Mouse (Mus musculus): ENCODE results near the gene Heatr6. TPM values are rescaled to one million over a fixed set of nuclear protein-coding genes. Genes with fewer than 3 reads are reported as not detected.

Heatr6 gene
- polyA plus RNA-seq, 1 experiment from 2014 or later: 34.4 TPM

DNA sequence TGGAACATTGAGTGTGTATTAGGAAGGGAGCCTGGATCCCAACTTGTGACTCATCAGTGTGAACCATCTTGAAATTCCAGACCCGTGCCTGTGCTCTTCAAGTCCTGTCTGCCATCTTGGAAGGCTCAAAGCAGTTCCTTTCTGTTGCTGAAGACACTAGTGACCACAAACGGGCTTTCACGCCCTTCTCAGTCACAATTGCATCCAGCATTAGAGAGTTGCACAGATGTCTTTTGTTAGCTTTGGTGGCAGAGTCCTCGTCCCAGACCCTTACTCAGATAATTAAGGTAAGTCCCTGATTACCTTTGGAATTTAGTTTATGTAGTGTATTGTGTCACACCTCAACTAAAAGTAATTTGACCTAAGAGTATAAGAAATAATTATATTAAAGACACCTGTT lies 15.5 kb downstream of the Heatr6 start:
- Histone ChIP-seq H3K27ac (no peak overlapping the region), H3K4me2 (replicated peaks) (no peak overlapping the region), H3K9ac (no peak overlapping the region), H3K4me3 (no peak overlapping the region), H3K36me3 (peaks cover 96% of the 10 kb centered on the region), H3K27me3 (no peaks in the 10 kb centered on the region), H3K4me1 (no peaks in the 10 kb centered on the region), H3K9me3 (no peaks in the 10 kb centered on the region)
- no peak for ATAC-seq (ENCODE audit: low FRiP score, low read depth)
- 85% methylated on average over 4 of the region's 4 CpGs for WGBS

DNA sequence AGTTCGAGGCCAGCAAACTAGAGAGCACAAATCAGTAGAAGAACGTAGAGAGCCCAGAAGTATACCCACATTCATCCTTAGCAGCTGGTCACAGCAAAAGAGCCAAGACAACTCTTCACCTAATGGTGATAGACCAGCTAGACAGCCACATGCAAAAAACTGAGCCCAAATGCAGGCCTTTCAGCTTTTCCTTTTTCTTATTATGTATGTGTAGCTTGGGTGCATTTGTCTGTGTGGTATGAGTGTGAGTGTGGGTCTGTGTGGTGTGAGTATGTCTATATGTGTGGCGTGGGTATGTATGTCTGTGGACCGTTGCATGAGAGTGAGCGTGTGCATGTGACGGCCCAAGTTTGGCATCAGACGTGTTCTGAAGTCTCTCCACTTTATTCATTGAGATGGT lies 17.5 kb downstream of the Heatr6 start:
- Histone ChIP-seq H3K27ac (no peak overlapping the region), H3K36me3 (peaks cover 96% of the 10 kb centered on the region), H3K4me1 (no peaks in the 10 kb centered on the region), H3K9ac (no peak overlapping the region), H3K4me2 (replicated peaks) (no peak overlapping the region), H3K27me3 (no peaks in the 10 kb centered on the region), H3K9me3 (no peaks in the 10 kb centered on the region), H3K4me3 (no peak overlapping the region)
- 92% methylated on average over 7 of the region's 7 CpGs for WGBS
- ATAC-seq (ENCODE audit: low FRiP score, low read depth): no peak

DNA sequence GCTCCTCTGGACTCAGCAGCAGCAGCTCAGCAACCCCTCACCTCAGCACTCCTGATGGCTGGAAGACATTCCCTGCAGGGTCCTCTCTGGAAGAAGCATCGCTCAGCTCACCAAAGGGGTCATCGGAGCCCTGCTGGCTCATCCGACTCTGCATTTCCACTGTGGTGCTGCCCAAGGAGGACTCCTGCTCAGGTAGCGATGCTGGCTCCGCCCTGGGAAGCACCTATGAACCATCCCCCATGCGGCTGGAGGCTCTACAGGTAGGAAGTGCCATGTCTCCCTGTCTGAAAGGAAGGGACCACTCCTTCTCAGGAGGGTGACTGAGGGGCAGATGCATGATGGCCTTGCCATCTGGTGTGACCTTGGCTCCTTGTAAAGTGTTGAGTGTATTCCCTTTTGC lies 18.8 kb downstream of the Heatr6 start:
- H3K27ac ChIP-seq: no peak overlapping the region
- H3K4me3 ChIP-seq: no peak overlapping the region
- no peak overlapping the region for H3K4me2 ChIP-seq (replicated peaks)
- H3K4me1 ChIP-seq: no peaks in the 10 kb centered on the region
- WGBS: 94% methylated on average over 6 of the region's 6 CpGs
- H3K27me3 ChIP-seq: no peaks in the 10 kb centered on the region
- no peaks in the 10 kb centered on the region for H3K9me3 ChIP-seq
- no peak overlapping the region for H3K9ac ChIP-seq
- peaks cover 96% of the 10 kb centered on the region for H3K36me3 ChIP-seq
- no peak for ATAC-seq (ENCODE audit: low FRiP score, low read depth)

DNA sequence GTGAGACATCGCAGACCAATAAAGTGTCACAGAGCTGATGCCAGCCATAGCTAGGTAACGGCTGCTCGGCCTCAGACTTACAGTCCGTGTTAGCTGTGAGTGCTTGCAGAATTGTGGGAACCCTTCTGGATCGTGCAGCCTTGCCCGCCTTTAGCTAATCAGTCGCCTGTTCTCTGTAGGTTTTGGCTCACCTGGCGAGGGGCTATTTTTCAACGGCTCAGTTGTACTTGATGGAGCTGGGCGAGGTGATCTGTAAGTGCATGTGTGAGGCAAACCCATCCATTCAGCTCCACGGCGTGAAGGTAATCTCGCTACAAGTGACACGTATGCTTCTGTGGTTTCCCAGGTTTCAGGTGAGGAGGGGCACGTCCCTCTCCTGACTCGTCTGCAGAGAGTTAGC lies 20.2 kb downstream of the Heatr6 start:
- Histone ChIP-seq H3K4me1 (no peaks in the 10 kb centered on the region), H3K27ac (no peak overlapping the region), H3K27me3 (no peaks in the 10 kb centered on the region), H3K9me3 (no peaks in the 10 kb centered on the region), H3K4me3 (no peak overlapping the region), H3K36me3 (peaks cover 95% of the 10 kb centered on the region), H3K9ac (no peak overlapping the region), H3K4me2 (replicated peaks) (no peak overlapping the region)
- no peak for ATAC-seq (ENCODE audit: low FRiP score, low read depth)
- WGBS: 90% methylated on average over 16 of the region's 16 CpGs

DNA sequence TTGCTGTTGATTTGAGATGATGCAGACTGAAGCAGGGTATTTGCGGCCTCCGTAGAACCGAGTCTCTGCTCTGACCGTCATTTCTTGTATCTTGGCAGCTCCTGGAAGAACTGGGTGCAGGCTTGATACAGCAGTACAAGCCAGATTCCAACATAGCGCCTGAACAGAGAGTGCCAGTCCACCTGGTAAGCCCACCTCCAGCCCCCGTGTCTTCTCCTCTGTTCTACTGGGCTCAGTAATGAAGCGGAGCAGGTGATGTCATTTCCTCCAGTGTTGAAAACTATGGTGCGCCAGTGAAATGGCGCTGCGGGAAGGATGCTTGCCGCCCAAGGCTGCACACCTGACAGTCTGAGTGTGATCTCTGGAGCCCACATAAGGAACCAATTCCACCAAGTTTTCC lies 20.8 kb downstream of the Heatr6 start:
- H3K9me3 ChIP-seq: no peaks in the 10 kb centered on the region
- no peaks in the 10 kb centered on the region for H3K27me3 ChIP-seq
- peaks cover 95% of the 10 kb centered on the region for H3K36me3 ChIP-seq
- no peaks in the 10 kb centered on the region for H3K4me1 ChIP-seq
- no peak overlapping the region for H3K9ac ChIP-seq
- WGBS: 93% methylated on average over 11 of the region's 11 CpGs
- H3K27ac ChIP-seq: no peak overlapping the region
- no peak overlapping the region for H3K4me2 ChIP-seq (replicated peaks)
- H3K4me3 ChIP-seq: no peak overlapping the region
- ATAC-seq (ENCODE audit: low FRiP score, low read depth): no peak

DNA sequence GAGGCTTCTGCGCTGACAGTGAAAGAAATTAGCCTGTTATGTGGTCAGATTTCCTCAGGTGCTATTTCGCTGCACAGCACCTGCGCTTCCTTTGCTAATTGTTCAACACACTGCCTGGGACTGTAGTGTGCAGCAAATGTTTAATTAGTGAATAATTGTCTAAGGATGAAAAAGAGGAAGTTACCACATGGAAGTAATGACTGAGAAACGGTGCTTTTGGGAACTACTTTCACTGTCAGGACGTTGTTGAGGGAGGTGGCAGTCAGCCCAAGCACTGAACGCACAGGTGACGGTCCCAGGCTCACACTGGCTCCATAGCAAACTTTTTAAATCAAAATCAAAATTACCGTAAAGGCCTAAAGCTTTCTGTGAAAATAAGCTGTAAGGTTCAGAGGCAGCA lies 23.3 kb downstream of the Heatr6 start:
- Histone ChIP-seq H3K4me3 (no peak overlapping the region), H3K9ac (no peak overlapping the region), H3K27ac (no peak overlapping the region), H3K4me1 (no peaks in the 10 kb centered on the region), H3K36me3 (peaks cover 97% of the 10 kb centered on the region), H3K9me3 (no peaks in the 10 kb centered on the region), H3K4me2 (replicated peaks) (no peak overlapping the region), H3K27me3 (no peaks in the 10 kb centered on the region)
- WGBS: 91% methylated on average over 8 of the region's 8 CpGs
- no peak for ATAC-seq (ENCODE audit: low FRiP score, low read depth)

DNA sequence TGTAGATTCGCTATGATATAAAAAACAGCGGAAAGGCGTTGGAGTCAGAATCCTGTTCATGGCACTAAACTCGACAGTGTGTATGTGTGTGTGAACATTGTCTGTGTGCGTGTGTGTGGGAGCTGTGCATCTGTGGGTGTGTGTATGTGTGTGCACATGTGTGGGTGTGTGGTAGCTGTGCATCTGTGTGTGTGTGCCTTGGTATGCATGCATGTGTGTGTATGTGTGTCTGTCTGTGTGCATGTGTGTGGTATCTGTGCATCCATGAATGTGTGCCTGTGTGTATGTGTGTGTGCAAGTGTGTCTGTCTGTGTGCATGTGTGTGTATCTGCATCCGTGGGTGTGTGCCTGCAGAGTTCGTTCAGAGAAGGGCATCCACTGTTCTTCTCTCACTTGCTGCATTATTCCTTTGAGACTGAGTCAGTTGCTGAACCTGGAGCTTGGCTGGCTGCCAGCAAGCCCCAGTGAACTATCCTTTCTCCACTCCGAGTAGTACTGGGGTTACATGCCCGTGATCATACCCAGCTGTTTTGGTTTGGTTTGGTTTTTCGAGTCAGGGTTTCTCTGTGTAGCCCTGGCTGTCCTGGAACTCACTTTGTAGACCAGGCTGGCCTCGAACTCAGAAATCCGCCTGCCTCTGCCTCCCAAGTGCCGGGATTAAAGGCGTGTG lies 30.6 kb downstream of the Heatr6 start:
- no peak overlapping the region for H3K27ac ChIP-seq
- H3K4me2 ChIP-seq (replicated peaks): no peak overlapping the region
- ATAC-seq (ENCODE audit: low FRiP score, low read depth): no peak
- H3K4me3 ChIP-seq: no peak overlapping the region
- peak overlapping the region; percentile 19; the same call in 1 of the 2 replicates for H3K9ac ChIP-seq
- 80% methylated on average over 14 of the region's 14 CpGs for WGBS
- H3K27me3 ChIP-seq: no peaks in the 10 kb centered on the region
- H3K4me1 ChIP-seq: 0 out of 2 replicates have a peak, but pooled peaks cover 3% of the 10 kb centered on the region
- H3K36me3 ChIP-seq: peaks cover 52% of the 10 kb centered on the region
- H3K9me3 ChIP-seq: no peaks in the 10 kb centered on the region

DNA sequence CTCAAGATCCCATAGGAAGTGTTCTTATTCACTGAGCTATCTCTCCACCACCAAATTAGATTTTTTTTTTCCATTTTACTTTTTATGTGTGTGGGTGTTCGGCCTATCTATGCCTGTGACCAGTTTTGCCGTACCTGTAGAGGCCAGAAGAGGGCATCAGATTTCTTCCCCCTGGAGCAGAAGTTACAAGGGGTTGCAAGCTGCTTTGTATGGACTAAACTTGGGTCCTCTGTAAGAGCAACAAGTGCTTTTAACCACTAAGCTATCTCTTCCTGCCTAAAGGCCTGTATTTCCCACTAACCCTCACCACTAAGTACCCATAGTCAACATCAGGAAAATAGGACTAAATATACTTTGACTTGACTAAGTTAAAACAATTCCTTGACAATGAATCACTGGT lies 31.2 kb downstream of the Heatr6 start:
- 79% methylated on average over 2 of the region's 2 CpGs for WGBS
- no peak for ATAC-seq (ENCODE audit: low FRiP score, low read depth)
- H3K36me3 ChIP-seq: peaks cover 46% of the 10 kb centered on the region
- H3K4me2 ChIP-seq (replicated peaks): no peak overlapping the region
- H3K9me3 ChIP-seq: no peaks in the 10 kb centered on the region
- no peaks in the 10 kb centered on the region for H3K27me3 ChIP-seq
- no peak overlapping the region for H3K9ac ChIP-seq
- no peak overlapping the region for H3K4me3 ChIP-seq
- no peak overlapping the region for H3K27ac ChIP-seq
- H3K4me1 ChIP-seq: 0 out of 2 replicates have a peak, but pooled peaks cover 3% of the 10 kb centered on the region

DNA sequence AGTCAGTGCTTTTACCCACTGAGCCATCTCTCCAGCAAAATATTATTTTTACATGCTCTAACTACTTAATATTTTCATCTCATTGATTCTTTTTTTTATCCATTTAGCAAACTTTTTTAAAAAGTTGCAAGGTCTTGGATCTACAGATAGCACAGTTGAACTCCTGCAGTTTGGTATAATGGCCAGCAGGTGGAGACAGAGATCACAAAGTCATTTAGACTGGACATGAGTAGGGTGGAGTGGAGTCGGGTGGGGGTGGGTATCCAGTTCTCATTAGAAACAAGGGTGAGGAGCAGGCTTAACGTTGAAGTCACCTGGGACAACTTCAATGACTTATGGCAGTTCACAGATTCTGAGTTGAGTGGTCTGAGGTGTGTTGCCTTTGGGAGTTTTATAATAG lies 31.9 kb downstream of the Heatr6 start:
- H3K9ac ChIP-seq: no peak overlapping the region
- H3K9me3 ChIP-seq: no peaks in the 10 kb centered on the region
- 0 out of 2 replicates have a peak, but pooled peaks have one; percentile 28 for ATAC-seq (ENCODE audit: low FRiP score, low read depth)
- no peaks in the 10 kb centered on the region for H3K27me3 ChIP-seq
- 9% methylated on average over 2 of the region's 2 CpGs for WGBS
- H3K4me2 ChIP-seq (replicated peaks): no peak overlapping the region
- H3K4me1 ChIP-seq: 0 out of 2 replicates have a peak, but pooled peaks cover 3% of the 10 kb centered on the region
- no peak overlapping the region for H3K4me3 ChIP-seq
- H3K36me3 ChIP-seq: peaks cover 39% of the 10 kb centered on the region
- H3K27ac ChIP-seq: no peak overlapping the region

DNA sequence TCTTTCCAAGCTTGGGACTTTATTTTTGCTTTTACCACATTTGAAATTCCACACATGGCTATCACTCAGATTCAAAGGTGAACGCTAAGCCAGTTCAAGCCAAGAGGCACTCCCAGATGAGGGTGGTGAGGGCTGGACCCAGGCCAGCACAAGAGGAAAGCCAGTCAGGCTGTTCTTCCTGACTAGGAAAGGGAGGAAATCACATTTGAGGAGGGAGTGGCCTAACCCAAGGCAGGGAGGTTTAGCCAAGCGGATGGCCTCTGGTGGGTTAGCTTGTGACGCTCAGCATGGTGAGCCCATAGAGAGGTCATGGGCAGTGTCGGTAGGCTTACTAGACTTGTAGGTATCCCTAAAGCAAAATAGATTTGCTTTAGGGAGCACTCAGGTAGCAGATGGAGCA lies 33.3 kb downstream of the Heatr6 start:
- 73% methylated on average over 4 of the region's 4 CpGs for WGBS
- H3K27ac ChIP-seq: no peak overlapping the region

DNA sequence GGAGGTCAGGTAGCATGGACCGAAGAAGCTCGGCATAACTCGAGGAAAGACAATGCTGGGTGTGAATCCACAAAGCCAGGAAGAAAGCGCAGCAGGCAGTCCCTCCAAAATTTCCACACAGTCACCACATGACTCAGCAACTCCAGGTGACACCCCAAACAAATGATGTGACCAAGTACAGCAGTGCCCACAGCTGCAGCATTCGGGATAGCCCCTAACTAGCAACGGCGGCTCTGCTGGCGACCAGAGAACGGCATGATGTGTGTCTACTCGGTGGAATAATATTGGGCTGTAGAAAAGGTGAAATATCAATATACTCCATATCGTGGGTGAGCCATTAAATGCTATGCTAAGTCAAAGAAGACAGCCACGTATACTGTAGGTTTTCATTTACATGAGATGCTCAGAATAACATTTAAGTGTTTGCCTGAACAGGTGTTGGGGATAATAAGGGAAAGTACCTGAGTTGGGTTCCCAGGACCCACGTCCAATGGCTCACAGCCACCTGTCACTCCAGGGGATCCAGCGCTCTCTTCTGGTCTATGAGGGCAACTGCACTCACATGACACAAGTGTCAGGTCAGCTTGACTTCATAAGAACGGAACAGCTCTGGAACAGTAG lies 34.0 kb downstream of the Heatr6 start:
- no peaks in the 10 kb centered on the region for H3K9me3 ChIP-seq
- H3K4me2 ChIP-seq (replicated peaks): no peak overlapping the region
- no peak overlapping the region for H3K27ac ChIP-seq
- peaks cover 20% of the 10 kb centered on the region for H3K36me3 ChIP-seq
- 0 out of 2 replicates have a peak, but pooled peaks cover 3% of the 10 kb centered on the region for H3K4me1 ChIP-seq
- H3K4me3 ChIP-seq: no peak overlapping the region
- ATAC-seq (ENCODE audit: low FRiP score, low read depth): no peak
- H3K27me3 ChIP-seq: no peaks in the 10 kb centered on the region
- H3K9ac ChIP-seq: no peak overlapping the region
- WGBS: 81% methylated on average over 15 of the region's 15 CpGs

More for the DNA sequence above, 33.3 kb downstream of the Heatr6 start:
- no peak for ATAC-seq (ENCODE audit: low FRiP score, low read depth)
- Histone ChIP-seq H3K9ac (no peak overlapping the region), H3K36me3 (peaks cover 25% of the 10 kb centered on the region), H3K4me2 (replicated peaks) (no peak overlapping the region), H3K4me3 (no peak overlapping the region), H3K27me3 (no peaks in the 10 kb centered on the region), H3K9me3 (no peaks in the 10 kb centered on the region), H3K4me1 (0 out of 2 replicates have a peak, but pooled peaks cover 3% of the 10 kb centered on the region)

DNA sequence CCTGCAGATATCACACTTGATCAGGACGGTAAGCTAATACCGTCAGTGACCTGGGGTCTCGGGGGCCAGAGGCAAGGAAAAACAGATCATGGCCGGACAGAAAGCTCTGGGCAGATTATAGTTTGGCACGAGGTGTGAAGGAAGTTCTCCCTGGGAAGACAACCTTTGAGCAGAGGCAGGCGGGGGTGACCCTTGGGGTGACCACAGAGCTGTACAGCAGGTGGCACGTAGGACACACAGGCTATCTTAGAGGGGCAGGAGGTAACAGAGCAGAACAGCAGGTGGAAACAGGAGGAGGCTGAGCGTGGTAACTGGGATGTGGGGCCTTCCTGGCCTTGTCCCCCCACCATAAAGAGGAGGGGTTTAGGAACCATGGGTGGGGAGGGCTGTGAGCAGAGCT lies 34.8 kb downstream of the Heatr6 start:
- no peak overlapping the region for H3K4me2 ChIP-seq (replicated peaks)
- WGBS: 78% methylated on average over 8 of the region's 8 CpGs
- H3K4me1 ChIP-seq: 0 out of 2 replicates have a peak, but pooled peaks cover 3% of the 10 kb centered on the region
- no peak for ATAC-seq (ENCODE audit: low FRiP score, low read depth)
- H3K27me3 ChIP-seq: no peaks in the 10 kb centered on the region
- no peak overlapping the region for H3K9ac ChIP-seq
- no peak overlapping the region for H3K4me3 ChIP-seq
- peaks cover 12% of the 10 kb centered on the region for H3K36me3 ChIP-seq
- H3K9me3 ChIP-seq: no peaks in the 10 kb centered on the region
- H3K27ac ChIP-seq: no peak overlapping the region

DNA sequence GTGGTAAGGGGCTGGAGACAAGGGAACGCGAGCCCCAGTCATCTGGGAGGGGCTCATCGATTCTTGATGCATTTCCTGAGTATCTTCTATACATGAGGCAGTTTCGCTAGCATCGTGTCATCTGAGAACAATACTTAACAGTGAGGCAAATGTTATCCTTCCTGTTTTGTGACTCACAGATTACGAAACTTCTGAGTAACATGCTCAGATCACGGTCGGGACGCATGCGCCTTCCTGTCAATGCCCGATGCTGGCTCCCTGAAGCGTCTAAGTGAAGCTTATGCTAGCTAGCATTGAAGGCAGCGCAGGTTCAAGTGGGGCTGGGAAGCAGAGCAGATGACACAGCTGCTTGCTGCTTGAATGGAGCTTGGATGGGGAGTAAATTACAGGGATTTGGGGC lies 35.8 kb downstream of the Heatr6 start:
- H3K9me3 ChIP-seq: no peaks in the 10 kb centered on the region
- no peaks in the 10 kb centered on the region for H3K4me1 ChIP-seq
- H3K27me3 ChIP-seq: no peaks in the 10 kb centered on the region
- ATAC-seq (ENCODE audit: low FRiP score, low read depth): no peak
- H3K27ac ChIP-seq: no peak overlapping the region
- 76% methylated on average over 13 of the region's 13 CpGs for WGBS
- peaks cover 3% of the 10 kb centered on the region for H3K36me3 ChIP-seq
- no peak overlapping the region for H3K9ac ChIP-seq
- no peak overlapping the region for H3K4me2 ChIP-seq (replicated peaks)
- H3K4me3 ChIP-seq: no peak overlapping the region

Data from limb, embryonic 13.5 days (tissue).